Mouse (Mus musculus) left cerebral cortex, postnatal 36 days (tissue): ENCODE data around the gene Lilra5. TPM values are rescaled to one million over a fixed set of nuclear protein-coding genes. Genes with fewer than 3 reads are reported as not detected.
"Not testable (repeated sequence)": the region's sequence is repeated elsewhere in the genome, so short reads cannot be mapped to it uniquely, and the experiment has no call there.

Experiments
- DNase-seq, 2 experiments: peaks; one replicate each; pipeline ENCODE4 v3.0.0; 2021 to 2022; ENCODE audit warnings: low spot score in 2 of 2, mixed read lengths in 1 of 2
- intact Hi-C: fragments of 180-260 bp; cut with DNase I; formaldehyde crosslinking; loops from one replicate; pipeline ENCODE4 v1.15.1; 2025
- total RNA-seq, 2 experiments: library from RNA; stranded (reverse); gene quantifications; 2 replicates each; pipeline ENCODE4 v1.2.3; 2021

Lilra5 gene
- not detected for total RNA-seq

DNA sequence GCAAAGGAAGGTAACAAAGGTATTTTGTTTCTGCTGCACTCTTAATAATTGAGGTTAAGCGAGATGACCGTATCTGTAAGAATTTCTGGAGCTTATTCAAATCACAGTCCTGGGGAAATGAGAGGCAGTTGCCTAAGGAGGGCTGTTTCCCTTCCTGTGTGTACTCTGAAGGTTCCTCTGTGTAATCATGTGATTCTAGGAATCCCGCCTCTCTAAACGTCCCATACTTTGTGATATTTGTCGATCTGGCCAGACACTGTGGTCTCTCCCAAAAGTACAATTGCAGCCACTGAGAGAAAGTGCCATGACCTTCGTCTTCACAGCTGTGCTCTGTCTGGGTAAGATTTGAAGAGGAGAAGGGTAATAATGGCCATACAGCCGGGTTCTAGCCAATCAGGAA lies at the start of gene Lilra5:
Gene Lilra5, plus strand, starts transcription at position 301 of the 400 bp plus-strand sequence.
- DNase-seq: no peak
- intact Hi-C loops: no loop called here

DNA sequence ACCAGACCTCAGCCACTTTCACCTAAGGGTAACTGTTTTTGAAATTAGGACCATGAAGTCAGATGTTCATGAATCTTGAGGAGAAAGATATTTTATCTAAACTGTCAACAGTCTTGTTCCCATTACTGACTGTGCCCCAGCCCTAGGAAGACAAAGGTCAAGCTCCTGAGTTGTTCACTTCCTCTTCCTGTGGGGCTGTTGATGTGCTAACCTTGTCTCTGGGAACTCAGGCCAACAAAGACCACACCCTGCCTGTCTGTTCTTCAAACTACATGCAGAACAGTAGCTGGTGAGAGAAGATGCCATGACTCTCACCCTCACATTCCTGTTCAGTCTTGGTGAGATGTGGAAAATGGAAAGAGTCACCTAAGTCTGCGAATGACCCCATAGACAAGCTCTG lies 30.4 kb upstream of the Lilra5 start:
- DNase-seq: no peak
- intact Hi-C loops: no loop called here

DNA sequence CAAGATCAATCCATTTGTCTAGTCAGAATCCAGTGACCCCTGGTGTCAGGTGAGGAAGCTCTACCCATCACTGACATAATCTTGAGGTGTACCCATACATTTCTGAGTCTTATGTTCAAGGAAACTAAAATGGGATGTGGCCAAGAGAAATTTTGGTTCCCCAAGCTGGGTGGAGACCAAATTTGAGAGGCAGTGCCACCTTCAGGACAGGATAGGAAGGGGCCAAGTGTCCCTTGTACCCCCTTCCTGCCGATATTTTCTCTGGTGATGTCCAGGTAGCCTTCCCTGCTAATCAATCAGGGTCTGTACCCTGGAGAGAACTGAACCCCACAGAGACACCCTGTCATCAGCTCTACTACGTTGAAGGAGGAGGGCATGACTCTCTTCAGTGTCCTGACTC lies 28.9 kb upstream of the Lilra5 start:
- DNase-seq: no peak
- intact Hi-C loops: no loop called here

DNA sequence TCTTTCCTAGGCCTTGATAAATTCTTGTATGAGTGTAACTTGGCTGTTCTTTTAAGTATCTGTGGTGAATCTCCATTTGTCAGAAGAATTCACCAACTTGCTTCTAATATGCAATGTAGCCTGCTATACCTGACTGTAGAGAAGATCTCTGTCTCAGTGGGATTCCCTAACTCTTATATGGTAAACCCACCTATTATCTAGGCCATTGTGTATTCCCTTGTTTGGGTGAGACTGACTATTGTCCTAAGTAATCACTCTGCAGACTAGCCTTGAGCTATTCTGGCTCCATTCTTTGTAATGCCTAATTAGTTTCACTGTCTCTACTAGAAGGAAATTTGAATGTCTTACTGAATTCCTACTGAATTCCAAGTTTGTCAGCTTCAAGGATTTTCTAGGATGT lies 24.1 kb upstream of the Lilra5 start:
- DNase-seq, intact Hi-C loops: not testable (repeated sequence)

DNA sequence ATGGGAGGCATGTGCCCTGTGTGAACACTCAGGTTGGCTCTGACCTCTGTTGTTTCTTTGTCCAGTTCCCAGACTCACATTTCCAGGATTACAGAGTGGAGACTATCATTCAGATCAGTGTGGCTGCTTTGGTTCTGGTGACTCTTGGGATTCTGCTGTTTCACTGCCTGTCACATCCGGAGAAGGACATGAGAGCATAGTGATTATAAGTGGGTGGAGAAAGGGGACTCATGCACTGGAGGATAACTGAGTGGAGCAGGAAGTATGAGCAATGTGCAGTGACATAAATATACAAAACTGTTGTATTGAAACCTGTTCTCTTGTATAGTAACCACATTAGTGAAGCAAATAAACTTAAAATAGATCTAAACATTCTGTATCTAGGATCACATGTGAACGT lies 22.2 kb upstream of the Lilra5 start:
- DNase-seq: no peak
- intact Hi-C loops: no loop called here

DNA sequence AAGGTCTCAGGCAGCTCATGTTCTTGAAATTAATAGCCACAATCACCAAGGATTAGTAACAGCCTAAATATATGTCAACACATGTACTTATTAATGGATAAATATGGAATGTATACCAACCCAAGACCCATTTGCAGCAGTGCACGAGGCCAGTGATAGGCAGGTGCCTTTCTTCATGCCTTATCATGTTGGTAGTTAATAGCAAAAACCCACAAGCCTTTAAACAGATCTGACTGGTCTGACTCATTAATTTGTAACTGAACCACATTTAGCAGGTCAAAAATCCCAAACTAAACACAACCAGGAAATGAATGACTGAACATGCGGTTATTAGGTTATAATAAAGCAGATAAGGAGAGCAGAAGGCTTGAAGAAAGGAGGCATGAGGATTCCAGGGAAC lies 21.7 kb upstream of the Lilra5 start:
- intact Hi-C loops: no loop called here
- no peak for DNase-seq

GRCm38 (mm10) chr7:4235536-4235935 lies 2.0 kb upstream of the Lilra5 start:
- no peak for DNase-seq
- intact Hi-C loops: no loop called here

GRCm38 (mm10) chr7:4239038-4239721 lies 1.6 kb downstream of the Lilra5 start:
- no peak for DNase-seq
- intact Hi-C loops: no loop called here

DNA sequence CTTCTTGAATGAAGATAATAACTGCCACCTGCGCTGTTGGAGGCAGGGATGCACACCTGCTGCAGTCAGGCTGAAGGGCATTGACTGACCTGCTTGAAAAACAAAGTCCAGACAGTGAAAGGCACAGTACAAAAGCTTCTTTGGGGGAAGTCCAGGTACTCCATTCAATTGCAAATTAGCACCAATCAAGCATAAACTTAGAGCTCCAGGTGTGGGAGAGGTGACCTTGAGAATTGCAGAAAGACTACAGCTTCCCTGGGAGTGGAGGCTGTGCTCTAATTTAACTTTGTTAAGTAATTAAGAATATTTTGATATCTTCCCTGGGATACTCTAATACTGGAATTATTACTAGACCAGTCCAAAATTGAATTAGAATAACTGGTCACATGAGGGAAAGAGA lies 13.7 kb downstream of the Lilra5 start:
- intact Hi-C loops, DNase-seq: not testable (repeated sequence)

GRCm38 (mm10) chr7:4256060-4256459 lies 18.5 kb downstream of the Lilra5 start:
- intact Hi-C loops: not testable (repeated sequence)

DNA sequence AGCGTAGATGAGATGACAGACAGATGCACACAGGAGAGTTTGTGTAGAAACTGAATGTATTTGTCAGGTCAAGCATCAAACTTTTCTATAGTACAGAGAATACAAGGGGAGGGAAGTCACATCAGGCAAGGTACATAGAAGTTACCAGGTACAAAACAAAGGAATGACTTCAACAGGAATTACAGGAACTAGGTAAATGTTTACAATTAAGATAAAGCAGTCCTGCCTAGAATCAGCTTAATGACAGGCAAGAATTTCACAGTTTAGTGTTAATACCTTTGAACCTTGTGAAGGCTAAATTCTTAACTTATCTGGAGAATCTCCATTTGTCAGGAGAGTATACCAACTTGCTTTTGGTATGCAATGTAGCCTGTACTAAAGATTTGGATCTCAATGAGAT lies 23.0 kb downstream of the Lilra5 start:
- intact Hi-C loops, DNase-seq: not testable (repeated sequence)

More at GRCm38 (mm10) chr7:4256060-4256459, 18.5 kb downstream of the Lilra5 start:
- DNase-seq: not testable (repeated sequence)

DNA sequence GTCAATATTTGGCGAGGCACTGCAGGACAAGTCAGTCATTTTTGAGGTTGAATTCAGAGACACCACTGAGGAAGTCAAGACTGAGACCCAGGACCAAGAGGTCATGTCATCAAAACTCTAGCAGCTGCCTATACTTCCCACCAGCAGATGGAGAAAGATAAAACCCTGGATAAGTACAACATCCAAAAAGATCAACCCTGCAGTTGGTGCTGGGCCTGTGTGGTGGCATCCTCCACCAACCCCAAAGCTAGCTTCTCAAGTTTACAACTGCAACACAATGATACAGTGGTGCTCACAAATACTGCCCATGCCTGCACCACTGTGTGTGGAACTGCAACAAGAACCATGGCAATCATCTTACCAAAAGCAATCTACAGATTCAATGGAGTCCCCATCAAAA lies 34.6 kb downstream of the Lilra5 start:
- intact Hi-C loops: not testable (repeated sequence)

DNA sequence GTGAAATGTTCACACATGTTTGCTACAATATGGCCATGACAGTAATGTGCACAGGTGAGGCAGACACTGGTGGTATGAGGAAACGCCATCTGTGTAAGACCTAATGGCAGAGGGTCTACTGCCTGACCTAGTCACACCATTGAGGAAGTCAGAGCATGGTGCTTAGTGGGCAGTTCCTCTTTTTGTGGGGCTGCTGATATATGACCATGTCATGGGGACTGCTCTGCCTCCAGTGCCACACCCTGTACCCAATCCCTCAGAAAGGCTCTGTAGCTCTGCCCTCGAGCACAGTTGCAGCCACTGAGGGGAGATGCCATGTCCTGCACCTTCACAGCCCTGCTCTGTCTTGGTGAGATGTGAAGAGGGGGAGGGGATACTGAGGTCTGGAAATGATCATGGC lies 36.3 kb downstream of the Lilra5 start:
- intact Hi-C loops, DNase-seq: not testable (repeated sequence)

More for the DNA sequence above, 34.6 kb downstream of the Lilra5 start:
- not testable (repeated sequence) for DNase-seq

- DNase-seq, intact Hi-C loops: not testable (repeated sequence)
Observed at GRCm38 (mm10) chr7:4275500-4275899, 37.9 kb downstream of the Lilra5 start.

GRCm38 (mm10) chr7:4292638-4293037 lies 55.1 kb downstream of the Lilra5 start:
- DNase-seq: no peak
- intact Hi-C loops: no loop called here

Other genes starting within 250 kb of the Lilra5 start
- gene Lair1, start 174.6 kb upstream of the Lilra5 start, total RNA-seq: 1 to 10 TPM; 6.5 to 7.8 TPM
- gene Ttyh1, start 118.3 kb upstream of the Lilra5 start, total RNA-seq: 100 to 1,000 TPM; 758 to 767 TPM
- gene Leng8, start 100.7 kb upstream of the Lilra5 start, total RNA-seq: 100 to 1,000 TPM in 1 of 2 experiments, 10 to 100 TPM in 1; 95.5 to 201 TPM
- 1 to 10 TPM; 5.5 to 8.4 TPM for gene Leng9, start 87.4 kb upstream of the Lilra5 start, total RNA-seq
- gene Cdc42ep5, start 72.9 kb upstream of the Lilra5 start, total RNA-seq: 1 to 10 TPM; 1.1 to 1.8 TPM
- not detected for gene Ncr1, start 100.0 kb downstream of the Lilra5 start, total RNA-seq
- not detected for gene Gp6, start 160.0 kb downstream of the Lilra5 start, total RNA-seq
- 10 to 100 TPM; 23.9 to 26.3 TPM for gene Rdh13, start 207.9 kb downstream of the Lilra5 start, total RNA-seq
- 1 to 10 TPM; 3.1 to 3.4 TPM for gene Eps8l1, start 222.9 kb downstream of the Lilra5 start, total RNA-seq